Mouse (Mus musculus) intestine, postnatal 0 days (tissue): Measurements from ENCODE around the gene Rpl36-ps4. TPM values are rescaled to one million over a fixed set of nuclear protein-coding genes. Genes with fewer than 3 reads are reported as not detected.

Source experiments
- ATAC-seq: fragments of 200-750 bp; cut with Nextera tagmentation; 2 replicates; pipeline ENCODE4 v1.8.0; 2017; ENCODE audit warnings: mild to moderate bottlenecking, moderate TSS enrichment, moderate library complexity
- H3K27ac ChIP-seq: fragments of 300-500 bp; sonication (generic); 2 replicates; pipeline ENCODE4 v1.5.1; 2014; ENCODE audit warnings: mild to moderate bottlenecking, low read depth, low read length, moderate library complexity
- H3K27me3 ChIP-seq: fragments of 300-500 bp; sonication (generic); replicated peaks from 2 replicates; pipeline ENCODE4 v1.6.1; 2014; ENCODE audit warnings: low read length, mixed read lengths; ENCODE audit not compliant: control insufficient read depth, insufficient read depth
- H3K36me3 ChIP-seq: fragments of 300-500 bp; sonication (generic); 2 replicates; pipeline ENCODE4 v1.6.1; 2014; ENCODE audit warnings: mild to moderate bottlenecking, moderate library complexity; ENCODE audit not compliant: control insufficient read depth, insufficient read depth
- H3K4me1 ChIP-seq: fragments of 300-500 bp; sonication (generic); replicated peaks from 2 replicates; pipeline ENCODE4 v1.6.1; 2014; ENCODE audit warnings: antibody characterized with exemption, low read length, mixed read lengths; ENCODE audit not compliant: control insufficient read depth, insufficient read depth
- H3K4me2 ChIP-seq: fragments of 300-500 bp; sonication (generic); replicated peaks from 2 replicates; pipeline ENCODE4 v1.6.1; 2014; ENCODE audit warnings: low read depth, mild to moderate bottlenecking, moderate library complexity
- H3K4me3 ChIP-seq: fragments of 300-500 bp; sonication (generic); 2 replicates; pipeline ENCODE4 v1.5.1; 2014; ENCODE audit warnings: low read depth, low read length
- H3K9ac ChIP-seq: fragments of 300-500 bp; sonication (generic); 2 replicates; pipeline ENCODE4 v1.6.1; 2014; ENCODE audit warnings: mild to moderate bottlenecking, low read depth, low read length
- H3K9me3 ChIP-seq: fragments of 300-500 bp; sonication (generic); 2 replicates; pipeline ENCODE4 v1.6.1; 2016; ENCODE audit warnings: mixed run types; ENCODE audit not compliant: control insufficient read depth
- CTCF ChIP-seq: sonication (generic); IDR thresholded peaks from 2 replicates; pipeline ENCODE4 v1.5.1; 2016; ENCODE audit warnings: low read depth, mild to moderate bottlenecking, control low read depth, antibody characterized with exemption, moderate library complexity
- WGBS: fragments of 180-500 bp; shearing (Covaris S2); extraction: QIAGEN DNeasy Blood & Tissue Kit; methylation state at CpG from one replicate; pipeline ENCODE4 v1.1.7; 2014; 5-methylcytosine and 5-hydroxymethylcytosine counted together
- polyA plus RNA-seq: library from polyadenylated mRNA; unstranded; fragments of >200 nt; fragmentation: Nextera tagmentation; extraction: Ambion mirVana; gene quantifications from 2 replicates; pipeline ENCODE4 v1.2.1, GENCODE M21; 2015

The Rpl36-ps4 gene
- polyA plus RNA-seq, 1 experiment from 2014 or later = not detected

DNA sequence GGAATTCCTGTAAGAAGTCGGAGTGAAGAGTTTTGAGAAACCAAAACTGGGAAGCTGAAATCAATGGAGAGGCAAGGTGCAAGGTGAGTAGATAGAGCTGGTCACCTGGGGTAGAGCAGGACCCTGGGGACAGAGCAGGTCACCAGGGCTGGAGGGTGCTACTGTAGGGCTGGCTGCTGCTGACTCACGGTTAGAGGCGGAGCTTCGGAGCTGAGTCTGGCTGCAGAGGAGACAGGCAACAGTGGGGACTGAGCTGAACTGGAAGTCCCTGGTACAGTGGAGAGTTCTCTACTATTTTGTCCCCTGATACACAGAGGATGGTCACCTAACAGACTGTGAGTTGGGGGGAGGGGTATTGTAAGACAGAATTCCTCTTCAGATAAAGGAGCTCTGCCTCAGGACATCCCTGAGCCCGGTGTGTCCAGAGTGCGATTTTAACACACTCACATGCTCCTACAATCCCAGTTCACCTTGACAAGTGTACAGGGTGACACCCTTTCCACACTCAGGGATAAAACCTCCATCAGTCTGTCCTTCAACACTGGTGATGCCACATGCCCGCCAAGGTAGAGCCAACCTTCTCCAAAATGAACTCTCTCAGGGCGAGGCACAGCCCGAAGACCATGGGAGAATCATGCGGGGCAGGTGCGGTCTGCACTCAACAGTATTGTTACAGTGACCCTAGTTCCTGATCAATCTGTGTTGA is 44.3 kb upstream of the Rpl36-ps4 start:
- no peak overlapping the region for H3K4me3 ChIP-seq
- H3K9me3 ChIP-seq = no peaks in the 10 kb centered on the region
- H3K4me1 ChIP-seq = no peaks in the 10 kb centered on the region
- H3K4me2 ChIP-seq = no peak overlapping the region
- 83% methylated on average over 11 of the region's 11 CpGs for WGBS
- TF ChIP-seq CTCF = no peak
- H3K36me3 ChIP-seq = no peaks in the 10 kb centered on the region
- ATAC-seq = no peak
- H3K9ac ChIP-seq = no peak overlapping the region
- no peaks in the 10 kb centered on the region for H3K27me3 ChIP-seq
- no peak overlapping the region for H3K27ac ChIP-seq

DNA sequence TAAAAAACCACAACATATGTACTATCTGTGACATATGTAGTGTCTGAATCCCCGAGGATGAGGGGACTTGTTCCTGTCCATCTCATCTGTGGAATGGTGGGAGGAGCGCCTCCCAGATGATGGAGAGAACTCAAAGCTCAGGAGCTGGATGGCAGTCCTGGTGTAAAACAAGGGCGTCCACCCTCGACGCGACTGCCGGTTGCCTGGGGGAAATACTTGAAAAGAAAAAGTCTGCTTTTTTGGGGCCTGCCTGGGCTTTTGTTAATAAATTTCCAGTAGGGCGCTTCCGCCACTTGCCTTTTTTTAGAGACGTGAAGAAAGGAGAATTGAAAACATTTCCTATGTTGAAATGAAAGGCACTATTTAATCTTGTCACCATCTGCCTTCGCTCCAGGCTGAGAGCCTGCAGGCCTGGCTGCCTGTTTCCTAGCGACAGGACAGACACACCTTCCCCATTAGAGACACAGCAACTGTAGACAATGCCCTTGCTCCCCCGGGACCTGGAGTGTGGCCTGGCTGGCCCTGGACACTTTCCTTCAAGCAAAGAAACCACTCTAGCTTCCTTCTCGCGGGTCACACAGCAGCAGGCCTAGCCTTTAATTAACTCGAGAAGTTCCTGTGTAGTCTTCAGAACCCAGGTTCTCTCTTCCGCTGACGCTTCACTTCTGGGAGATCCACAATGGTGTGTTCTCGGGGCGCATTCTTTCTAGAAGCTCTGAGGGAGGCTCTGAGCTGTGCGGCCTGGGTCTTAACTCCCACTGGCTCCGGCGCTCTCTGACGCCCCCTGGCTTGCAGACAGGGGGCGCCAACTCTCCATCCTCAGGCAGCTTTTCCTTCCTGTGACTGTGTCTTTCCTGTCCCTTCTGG is 43.3 kb upstream of the Rpl36-ps4 start:
- Histone ChIP-seq H3K9ac (no peak overlapping the region), H3K4me3 (no peak overlapping the region), H3K27ac (no peak overlapping the region), H3K4me1 (no peaks in the 10 kb centered on the region), H3K27me3 (no peaks in the 10 kb centered on the region), H3K36me3 (no peaks in the 10 kb centered on the region), H3K4me2 (peak overlapping the region; percentile 17; the same call in 1 of the 2 replicates), H3K9me3 (no peaks in the 10 kb centered on the region)
- peak; percentile 71 for TF ChIP-seq CTCF
- ATAC-seq = no peak
- WGBS = 34% methylated on average over 25 of the region's 25 CpGs

DNA sequence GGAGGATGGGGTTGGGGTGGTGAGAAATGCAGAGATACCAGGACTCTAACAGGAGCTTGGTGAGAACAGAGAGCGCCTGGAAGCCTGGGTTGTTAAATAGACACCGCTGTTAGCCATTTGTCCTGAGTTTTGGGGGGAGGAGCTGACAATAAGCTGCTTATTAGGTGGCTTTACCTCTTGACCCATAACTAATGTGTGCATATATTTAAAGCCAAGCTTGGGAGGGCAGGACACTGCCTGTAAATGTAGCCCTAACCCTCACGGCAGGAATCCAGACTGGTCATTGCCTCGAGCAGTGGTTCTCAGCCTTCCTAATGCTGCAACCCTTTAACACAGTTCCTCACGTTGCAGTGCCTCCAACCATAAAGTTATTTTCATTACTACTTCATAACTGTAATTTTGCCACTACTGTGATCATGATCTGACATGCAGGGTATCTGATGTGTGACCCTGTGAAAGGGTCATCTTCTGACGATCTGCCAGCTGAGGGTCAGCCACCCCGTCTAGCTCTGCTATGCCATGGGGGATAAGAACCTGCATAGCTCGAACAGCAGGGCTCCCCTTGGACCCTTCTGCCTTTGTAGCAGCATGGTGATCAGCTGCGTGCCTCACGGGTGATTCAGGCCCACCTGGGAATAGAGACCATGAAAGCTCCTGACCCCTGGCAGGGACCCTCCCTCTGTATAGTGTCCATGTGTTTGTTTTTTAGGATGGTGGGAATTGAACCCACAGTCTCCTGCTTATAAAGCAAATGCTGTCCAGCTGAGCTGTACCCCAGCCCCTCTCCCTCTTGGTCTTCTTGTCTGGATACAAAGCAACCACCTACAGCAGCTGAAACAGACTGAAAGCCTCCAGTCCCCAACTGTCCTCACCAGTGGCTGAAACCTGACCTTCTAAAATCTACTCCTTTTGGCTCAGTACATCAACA is 42.0 kb upstream of the Rpl36-ps4 start:
- H3K27me3 ChIP-seq = no peaks in the 10 kb centered on the region
- H3K9me3 ChIP-seq = no peaks in the 10 kb centered on the region
- WGBS = 79% methylated on average over 10 of the region's 10 CpGs
- no peaks in the 10 kb centered on the region for H3K36me3 ChIP-seq
- no peak overlapping the region for H3K27ac ChIP-seq
- H3K4me3 ChIP-seq = no peak overlapping the region
- no peak for TF ChIP-seq CTCF
- no peak overlapping the region for H3K9ac ChIP-seq
- H3K4me1 ChIP-seq = no peaks in the 10 kb centered on the region
- no peak for ATAC-seq
- no peak overlapping the region for H3K4me2 ChIP-seq

DNA sequence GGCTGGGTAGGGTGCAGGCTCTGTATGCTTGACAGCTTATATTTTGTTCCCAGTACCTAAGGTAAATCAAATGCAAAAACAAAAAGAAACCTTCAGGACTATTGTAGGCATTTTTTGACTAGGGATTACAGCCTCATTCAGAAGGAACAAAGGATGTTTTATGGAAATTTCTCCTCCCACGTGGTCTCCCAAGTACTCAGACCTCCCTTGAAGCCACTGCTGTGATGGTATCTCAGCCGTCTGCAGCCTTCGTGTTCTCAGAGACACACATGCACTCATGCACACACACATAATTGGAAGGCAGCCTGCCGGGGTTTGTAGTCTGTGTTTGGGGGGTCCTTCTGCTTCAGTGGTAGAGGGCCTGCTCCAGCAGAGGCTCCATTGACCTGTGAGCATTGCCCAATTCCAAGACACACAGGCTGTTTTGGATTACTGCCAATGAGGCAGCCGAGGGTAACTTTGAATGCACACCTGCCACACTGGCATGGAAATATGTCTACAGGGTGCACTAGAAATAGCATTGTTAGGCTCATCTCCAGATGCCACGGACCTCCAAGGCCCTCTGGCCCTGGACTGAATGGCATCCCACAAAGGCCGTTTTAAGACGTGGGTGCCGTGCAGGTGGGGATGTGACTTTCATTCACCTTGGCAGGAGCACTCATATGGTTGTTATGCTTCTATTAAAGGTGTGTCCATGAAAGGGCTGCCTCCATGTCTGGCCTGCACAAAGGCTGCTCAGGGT is 41.1 kb upstream of the Rpl36-ps4 start:
- ATAC-seq = no peak
- Histone ChIP-seq H3K9ac (no peak overlapping the region), H3K36me3 (no peaks in the 10 kb centered on the region), H3K4me3 (no peak overlapping the region), H3K9me3 (no peaks in the 10 kb centered on the region), H3K27me3 (no peaks in the 10 kb centered on the region), H3K4me1 (no peaks in the 10 kb centered on the region), H3K4me2 (no peak overlapping the region), H3K27ac (no peak overlapping the region)
- WGBS = 71% methylated on average over 9 of the region's 9 CpGs
- TF ChIP-seq CTCF = no peak

DNA sequence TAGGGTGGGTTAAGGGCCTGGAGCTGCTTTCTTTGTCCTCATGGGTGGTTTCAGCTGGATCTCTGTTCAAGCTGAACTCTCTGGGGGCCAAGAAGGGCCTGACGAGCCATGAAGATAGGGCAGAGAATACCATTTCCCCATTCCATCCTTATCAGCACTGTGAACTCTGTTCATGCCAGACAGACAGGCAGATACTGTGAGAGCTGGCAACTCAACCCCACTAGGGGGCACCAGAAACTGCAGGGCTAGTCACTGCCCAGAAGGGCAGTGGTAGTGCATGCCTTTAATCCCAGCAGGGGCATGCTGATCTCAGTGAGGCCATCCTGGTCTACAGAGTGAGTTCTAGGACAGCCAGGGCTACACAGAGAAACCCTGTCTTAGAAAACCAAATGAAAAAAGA is 38.2 kb upstream of the Rpl36-ps4 start:
- no peaks in the 10 kb centered on the region for H3K9me3 ChIP-seq
- H3K27ac ChIP-seq = no peak overlapping the region
- H3K4me1 ChIP-seq = no peaks in the 10 kb centered on the region
- WGBS = 32% methylated on average over 1 of the region's 1 CpGs
- H3K4me3 ChIP-seq = no peak overlapping the region
- no peaks in the 10 kb centered on the region for H3K27me3 ChIP-seq
- H3K4me2 ChIP-seq = no peak overlapping the region
- TF ChIP-seq CTCF = peak; percentile 88
- ATAC-seq = peak; percentile 90
- no peak overlapping the region for H3K9ac ChIP-seq
- no peaks in the 10 kb centered on the region for H3K36me3 ChIP-seq
